Mouse (Mus musculus): Measurements from ENCODE around the gene Fat3.

Gene Fat3

DNA sequence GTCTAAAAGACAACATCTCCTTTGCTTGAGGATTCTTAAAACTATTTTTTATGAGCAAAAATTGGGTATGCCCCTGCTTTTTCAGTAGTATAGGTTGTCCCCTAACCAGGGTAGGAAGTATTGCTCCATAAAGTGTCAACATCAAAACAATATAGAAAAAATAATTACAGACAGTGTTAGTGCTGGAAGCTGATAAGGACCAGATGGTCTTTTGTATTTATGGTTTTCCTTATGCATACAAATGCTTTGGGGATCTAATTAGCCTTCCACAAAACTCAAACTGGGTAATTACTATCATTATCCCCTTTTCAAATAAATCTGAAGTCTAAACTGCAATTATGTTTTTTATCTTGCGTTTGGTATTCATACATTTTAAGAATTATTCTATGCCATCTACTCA is 368.5 kb downstream of the Fat3 start:
- DNase-seq (ENCODE audit: low read depth): no peak

DNA sequence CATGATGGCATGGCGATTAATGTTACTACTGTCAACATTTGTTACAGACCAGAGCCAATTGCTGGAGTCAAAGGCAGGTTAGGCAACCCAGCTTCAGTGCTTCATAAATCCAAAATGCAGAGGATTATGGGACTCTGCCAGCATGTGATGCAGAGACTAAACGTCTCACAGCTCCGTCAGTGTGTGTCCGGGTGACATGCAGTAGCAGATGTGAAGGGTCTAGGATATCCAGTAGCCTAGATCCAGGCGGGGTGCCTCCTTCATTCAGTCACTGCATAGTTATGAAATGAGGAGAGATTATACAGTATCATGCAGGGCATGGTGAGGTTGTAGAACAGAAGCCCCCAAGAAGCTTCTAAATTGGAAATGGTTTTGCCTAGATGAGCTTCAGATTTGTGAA is 379.3 kb downstream of the Fat3 start:
- no peak for DNase-seq (ENCODE audit: low read depth)

DNA sequence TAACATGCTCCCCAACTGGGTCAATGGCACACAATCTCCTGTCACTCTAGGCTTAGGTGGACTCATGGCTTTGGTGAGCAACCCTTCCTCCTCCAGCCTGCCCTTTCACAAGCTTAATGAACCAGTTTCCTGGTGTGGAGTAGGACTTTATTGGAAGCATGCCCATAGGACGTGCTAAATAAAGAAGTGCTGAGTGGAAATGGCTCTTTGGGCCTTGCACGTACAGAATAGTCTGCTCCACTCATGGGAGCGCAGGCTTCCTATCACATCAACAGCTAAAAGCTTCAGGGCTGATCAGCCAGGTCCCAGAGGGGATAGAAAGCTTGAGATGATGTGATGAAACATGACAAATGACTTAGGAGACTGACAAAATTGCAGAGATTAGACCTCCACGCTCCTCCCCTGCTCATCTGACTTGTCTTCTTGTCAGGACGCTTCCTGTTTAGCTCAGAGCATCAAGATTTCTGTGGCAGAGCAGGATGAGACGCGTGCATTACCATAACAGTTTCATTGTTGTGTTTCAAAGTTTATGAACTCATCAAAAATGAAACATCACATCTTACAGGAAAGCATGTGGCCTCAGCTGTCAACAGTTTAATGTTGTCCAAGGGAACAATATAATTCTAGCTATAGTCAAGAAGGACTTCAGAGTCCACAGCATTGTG is 386.1 kb downstream of the Fat3 start:
- DNase-seq (ENCODE audit: low read depth): no peak

DNA sequence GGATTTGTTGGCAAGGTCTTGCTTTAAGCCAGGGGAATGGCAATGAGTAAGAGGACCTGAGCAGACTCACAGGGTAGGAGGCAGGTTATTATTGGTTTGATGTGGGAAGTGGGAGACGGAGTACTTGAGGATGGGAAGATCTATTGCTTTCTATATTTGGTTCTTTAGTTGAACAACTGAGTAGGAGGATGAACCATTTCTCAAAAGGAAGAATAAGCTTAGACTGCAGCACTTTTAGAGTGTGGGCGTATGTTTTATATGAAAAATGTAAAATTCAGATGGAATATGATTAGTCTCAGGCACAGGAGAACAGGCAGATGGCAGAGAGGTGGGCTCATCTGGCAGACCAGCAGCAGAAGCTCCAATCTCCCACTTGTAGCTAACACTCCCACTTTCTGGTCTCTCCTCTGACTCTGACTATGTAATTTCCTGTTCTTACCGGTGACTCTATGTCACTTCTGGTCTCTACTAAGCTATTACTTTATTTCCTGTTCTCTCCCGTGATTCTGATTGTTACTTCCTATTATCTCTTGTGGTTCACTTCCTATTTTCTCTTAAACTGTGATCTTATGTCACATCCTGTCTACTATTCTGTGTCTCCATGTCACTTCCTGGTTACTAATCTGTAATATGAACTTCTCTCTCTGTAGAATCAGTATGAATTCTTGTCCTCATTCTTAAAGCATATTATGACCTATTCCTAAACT is 387.0 kb downstream of the Fat3 start:
- DNase-seq (ENCODE audit: low read depth): no peak

DNA sequence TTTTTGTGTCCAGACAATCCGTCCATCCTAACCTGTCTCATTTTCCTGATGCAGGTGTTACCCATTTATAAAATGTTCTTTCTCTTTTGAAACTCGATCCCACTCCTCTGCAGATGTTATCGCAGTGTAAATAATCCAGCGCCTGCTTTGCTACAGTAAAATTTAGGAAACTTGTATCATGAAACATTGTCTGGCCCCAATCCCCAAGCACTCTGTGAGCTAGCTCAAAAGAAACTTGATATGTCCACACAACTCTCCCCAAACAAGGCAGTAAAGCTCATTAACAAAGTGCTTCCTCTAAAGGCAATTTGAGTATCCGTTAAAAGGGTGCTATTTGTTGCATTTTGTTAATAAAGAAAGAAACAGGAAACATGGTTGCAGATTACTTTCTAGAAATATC is 393.2 kb downstream of the Fat3 start:
- no peak for DNase-seq (ENCODE audit: low read depth)

DNA sequence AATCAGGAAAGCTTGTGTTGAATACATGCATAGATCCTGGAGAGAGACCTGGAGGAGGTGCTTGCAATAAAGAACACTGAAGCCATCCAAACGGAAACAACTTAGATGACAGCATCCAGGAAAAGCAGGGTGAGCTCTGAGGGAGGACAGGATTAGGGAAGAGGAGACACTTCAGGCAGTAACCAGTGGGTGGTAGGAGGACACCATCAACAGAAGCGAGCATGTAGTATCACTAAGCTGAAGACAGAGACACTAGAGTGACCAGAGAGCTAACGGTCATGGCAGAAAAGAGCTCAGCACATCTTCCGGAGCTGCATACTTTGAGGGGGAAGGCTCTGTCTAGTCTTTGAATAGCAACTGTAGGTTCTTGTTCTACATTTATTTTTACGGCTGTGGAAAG is 393.7 kb downstream of the Fat3 start:
- no peak for DNase-seq (ENCODE audit: low read depth)

DNA sequence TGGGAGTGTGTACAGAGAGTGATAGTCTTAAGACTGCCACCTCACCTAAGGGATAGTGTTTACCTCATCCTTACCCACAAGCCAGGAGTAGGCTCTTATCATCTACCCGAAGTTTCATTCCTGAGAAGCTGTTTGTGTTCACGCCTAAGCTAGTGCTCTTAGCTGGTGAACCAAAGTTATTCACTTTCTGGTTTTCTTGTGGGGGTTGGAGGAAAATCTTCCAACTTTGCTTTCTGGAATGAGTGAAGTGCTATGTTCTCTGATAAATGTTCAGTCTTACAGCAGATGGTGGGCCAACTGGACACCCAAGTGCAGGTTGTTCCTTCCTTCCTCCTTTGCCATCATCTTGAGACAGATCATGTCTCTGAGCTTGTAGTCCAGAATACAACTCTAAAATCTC is 402.5 kb downstream of the Fat3 start:
- no peak for DNase-seq (ENCODE audit: low read depth)

DNA sequence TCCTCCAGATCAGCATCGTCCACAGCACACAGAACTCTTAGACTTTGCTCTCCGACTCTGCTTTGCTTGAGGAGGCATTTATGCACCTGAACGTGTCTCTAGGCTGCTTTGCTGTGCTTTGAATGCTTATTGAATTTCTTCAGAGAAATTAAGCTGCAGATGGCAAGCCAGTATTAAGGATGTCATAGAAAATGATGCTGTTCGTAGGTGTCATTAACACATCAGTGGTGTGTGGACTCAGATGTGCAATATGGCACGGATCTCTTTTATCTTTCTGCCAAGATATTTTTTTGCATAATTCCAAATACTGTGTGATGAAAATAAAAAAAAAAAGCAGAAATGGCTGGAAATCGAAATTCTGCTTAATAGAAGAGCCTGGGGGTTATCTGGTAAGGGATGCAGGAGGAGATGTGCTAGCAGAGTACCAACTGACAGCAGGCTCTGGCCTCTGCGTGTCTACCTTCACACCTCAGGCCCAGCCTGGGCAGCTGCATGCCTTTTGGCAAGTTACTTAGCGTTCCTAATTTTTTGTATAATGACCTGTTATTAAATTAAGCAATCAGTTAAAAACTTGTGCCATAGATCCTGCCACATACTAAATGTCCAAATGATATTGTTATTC is 407.9 kb downstream of the Fat3 start:
- DNase-seq (ENCODE audit: low read depth): no peak

DNA sequence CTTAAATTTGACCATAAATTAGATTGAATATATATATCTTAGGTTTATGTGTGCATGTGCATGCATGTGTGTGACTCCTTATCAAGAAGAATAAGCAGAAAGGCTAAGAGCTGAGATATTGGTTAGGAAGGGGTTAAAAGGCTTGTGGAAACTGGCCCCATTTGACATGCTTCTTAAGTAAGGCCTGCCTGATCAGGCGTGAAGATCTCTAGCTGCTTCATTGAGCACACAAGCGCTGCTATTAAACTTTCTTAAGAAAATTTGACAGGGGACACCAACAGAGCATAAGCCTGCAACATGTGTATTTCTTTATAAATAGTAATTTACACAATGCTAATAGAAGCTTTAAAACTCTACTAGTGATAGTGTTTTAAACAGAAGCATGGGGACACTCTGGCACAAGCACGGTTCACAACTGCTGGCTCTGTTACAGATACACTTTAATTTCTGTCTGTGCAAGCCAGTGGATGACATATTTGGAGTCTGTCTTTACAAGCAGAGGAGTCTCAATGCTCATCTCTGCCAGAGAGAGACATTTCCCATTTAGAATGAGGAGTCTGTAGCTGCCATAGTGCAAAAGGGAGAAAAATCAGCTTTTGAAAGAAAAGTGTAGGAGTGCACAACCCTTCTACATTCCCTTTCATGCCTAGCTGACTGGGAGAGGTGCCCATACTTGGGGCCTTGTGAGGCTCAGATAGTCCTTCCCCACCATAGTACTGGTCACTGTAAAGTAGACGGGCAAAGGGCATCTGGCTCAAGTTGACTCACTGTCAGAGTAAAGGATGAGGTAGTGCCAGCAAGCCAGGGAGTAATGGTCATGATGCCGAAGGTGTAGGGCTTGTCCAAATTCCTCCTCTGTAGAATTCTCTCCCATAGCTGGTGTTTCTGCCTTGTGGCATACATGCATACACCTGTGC is 408.8 kb downstream of the Fat3 start:
- DNase-seq (ENCODE audit: low read depth): no peak

DNA sequence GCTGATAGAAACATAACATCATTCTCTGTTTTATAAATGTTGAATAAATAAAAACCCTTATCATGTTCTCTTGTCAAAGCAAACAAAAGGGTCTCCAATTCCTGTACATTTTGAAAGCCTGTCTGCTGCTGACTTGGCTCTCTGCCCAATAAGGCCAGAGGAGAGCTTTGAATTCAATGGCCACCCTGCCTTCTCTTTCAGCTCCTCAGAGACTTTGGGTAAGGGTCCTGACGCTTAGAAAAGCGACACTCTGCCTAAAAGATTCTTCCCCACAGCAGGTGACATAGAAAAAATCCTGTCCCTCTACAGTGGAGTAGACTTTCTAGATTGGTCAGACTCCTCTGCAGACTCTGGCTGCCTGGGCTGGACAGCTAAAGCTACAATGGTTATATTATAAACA is 421.8 kb downstream of the Fat3 start:
- no peak for DNase-seq (ENCODE audit: low read depth)

DNA sequence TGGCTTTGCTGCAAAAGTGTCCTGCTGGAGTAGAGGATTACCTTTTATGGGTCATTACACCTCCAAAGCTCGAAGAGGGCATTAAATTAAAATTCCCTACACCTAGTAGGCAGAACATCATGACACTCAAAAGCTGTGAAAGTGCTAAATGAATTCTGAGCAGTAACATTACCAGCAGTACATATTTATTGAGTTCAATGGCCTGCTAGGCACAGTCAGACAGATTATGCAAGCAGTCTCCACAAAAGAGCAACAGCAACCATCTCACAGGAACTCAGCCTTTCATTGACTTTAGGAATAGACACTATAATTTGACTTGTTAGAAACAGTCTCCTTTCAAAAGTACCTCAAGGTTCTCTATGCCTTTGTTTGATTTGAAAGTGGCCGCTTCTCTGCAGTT is 426.4 kb downstream of the Fat3 start:
- no peak for DNase-seq (ENCODE audit: low read depth)

DNA sequence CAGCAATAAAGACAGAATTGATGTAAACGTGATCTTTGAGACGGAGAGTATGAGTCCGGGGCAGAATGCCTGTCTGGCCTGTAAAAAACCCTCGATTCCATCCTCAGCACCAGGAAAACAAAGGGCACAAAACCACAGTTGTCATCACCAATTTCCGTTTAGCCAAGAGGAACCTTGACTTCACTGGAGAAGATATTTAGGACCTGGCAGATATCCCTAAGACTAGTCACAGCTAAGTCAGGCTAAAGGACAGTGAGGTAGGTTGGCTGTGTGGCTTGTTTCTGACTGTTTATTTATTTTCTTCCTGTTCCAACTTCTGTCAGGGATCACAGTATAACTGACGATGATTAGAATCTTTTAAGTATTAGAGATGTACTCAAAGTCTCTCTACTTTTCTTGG is 427.0 kb downstream of the Fat3 start:
- DNase-seq (ENCODE audit: low read depth): no peak

DNA sequence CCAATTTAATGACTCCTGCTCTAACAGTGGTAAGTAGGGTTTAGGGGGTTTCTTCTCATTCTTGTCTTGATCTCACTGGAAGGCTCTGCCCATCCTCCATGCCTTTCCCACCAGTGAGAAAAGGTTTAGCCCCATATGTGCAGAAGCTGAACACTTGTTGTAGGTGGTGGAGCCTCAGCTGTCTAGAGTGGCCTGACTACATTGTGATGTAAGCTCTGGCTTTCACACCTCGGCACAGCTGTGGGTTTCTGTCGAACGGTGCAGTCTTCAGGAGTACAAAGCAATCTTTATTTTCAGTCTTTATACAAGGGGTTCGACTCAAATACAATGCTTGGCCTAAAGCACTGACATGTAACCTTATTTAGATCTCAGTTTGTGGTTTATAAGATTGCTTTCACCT is 437.6 kb downstream of the Fat3 start:
- DNase-seq (ENCODE audit: low read depth): no peak

DNA sequence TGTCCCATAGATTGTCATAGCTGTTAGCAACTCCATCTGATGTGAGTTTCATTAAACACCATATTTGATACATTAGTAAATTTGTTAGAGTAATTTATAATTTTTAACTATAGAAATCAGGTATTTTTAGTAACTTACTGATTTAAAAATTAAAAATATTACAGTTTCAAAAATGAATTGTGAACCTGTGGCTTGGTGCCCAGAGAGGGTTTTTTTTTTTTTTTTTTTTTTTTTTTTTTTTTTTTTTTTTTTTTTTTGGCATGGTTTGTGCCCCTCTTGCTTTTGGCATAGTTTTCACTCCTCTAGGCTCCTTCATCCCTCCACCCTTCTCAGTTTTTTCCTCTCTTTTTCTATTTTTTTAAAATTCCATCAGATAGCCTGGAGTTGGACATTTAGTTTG is 438.6 kb downstream of the Fat3 start:
- no peak for DNase-seq (ENCODE audit: low read depth)

DNA sequence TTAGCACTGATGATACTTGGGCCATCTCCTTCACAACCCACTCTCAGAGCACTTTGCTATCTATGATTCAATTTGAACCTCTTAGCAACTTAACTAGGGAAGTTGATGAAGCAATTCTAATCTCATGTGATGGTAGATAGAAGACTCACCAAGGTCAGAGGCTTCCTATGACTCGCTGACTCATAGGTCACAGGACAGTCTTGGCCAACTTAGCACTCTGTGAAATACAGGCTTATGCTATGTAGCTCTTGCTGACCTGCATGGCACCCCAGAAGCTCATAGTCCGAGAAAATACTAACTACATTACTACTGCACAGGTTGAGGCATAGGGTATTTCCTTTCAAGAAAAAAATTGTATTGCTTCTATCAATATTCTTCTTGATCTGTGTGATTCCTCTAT is 454.4 kb downstream of the Fat3 start:
- DNase-seq (ENCODE audit: low read depth): no peak

DNA sequence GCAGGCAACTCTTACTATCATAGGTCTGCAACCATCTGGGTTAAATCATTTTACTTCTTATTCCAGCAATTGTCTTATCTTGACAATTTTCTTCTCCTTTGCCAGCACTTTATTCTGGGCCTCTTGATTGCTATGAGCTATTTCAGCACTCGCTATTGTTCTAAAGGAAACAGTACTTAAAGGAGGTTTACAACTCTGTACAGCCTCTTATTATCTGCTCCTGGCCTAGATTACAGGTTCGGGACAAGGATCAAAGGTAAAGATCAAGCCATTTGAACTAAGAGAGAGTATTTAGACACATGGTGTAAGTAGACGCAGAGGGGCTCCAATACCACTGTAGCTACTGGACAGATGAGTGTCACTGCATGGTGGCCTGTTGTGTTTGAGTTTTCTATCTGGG is 463.7 kb downstream of the Fat3 start:
- no peak for DNase-seq (ENCODE audit: low read depth)

DNA sequence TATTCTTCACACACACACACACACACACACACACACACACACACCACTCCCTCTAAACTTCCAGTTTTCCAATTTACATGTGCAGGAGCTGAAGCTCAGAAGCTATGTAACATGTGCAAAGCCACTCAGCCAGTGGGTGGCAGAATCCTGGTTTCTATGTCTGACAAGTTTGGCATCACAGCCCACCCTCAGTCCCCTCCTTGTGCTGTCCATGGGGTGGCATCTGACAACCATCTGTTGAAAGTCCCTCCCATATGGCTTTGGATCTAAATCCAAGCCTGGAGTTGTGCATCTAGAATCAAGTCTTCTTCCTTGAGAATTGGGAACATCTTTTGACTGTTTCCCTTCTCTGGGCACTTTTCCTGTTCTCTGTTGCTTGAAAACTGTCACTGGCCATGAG is 464.7 kb downstream of the Fat3 start:
- no peak for DNase-seq (ENCODE audit: low read depth)

DNA sequence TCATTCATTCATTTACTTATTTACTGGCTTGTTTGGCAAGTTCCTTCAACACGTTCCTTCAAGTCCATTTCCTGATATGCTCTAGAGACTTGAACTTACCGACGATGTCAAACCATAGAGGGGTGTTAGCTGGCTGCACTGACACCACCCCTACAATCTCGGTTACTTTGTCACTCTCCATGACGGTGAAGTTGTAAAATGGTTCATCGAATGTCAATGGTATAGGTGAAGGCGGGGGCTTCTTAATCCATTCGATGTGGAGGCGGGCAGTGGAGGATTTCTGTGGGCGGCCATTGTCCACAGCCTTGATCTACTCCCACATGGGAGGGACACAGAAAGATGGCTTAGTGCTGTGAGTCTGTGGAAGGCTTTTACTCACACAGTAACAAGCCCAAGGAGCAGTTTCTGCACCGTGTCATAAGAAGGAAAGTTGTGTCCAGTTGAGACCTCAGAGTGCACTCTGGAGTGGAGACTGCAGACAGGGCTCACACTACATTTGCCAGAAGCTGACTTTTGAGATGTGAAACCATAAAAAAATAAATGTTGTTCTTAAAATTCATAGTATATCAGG is 471.3 kb downstream of the Fat3 start:
- DNase-seq (ENCODE audit: low read depth): no peak

DNA sequence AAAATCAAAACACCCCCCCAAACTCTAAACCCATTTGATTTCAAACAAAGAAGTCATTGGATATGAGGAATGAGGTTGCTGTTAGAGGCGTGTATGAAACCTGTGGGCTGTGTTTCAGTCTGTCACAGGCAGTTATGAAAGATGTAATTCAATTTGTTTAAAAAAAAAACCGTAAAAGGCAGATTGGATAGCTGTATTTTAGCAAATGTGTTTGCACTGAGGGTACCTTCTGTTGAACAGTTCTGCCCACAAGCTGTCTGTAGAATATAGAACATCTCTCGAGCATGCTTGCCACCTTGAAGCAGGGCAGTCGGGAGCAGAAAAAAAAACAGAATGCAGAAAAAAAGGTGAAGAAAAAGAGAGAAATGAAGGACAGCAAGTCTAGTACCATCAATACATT is 472.0 kb downstream of the Fat3 start:
- no peak for DNase-seq (ENCODE audit: low read depth)

DNA sequence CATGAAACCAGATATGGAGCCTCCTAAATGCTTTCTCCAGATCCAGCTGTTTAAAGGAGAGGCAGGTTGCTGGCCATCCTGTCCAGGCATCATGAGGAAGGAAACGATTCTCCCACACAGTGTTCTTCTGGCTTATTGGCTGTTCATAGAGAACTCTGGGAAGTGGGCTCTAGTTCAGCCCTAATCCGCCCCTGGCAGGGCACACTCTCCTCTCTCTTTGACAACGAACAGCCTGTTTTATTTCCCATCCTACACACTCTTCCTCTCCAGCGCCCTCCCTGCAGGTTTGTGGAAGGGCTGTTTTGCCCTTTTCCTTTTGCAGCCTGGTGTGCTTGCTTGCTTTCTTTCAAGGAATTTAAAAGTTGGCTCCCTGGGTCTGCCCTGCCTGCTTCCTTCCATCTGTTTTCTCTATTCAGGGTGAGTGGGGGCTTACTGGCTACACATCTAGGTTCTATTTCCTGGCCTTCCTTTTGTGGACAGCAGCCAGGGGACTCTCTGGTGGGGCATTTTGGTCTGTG is 472.6 kb downstream of the Fat3 start:
- no peak for DNase-seq (ENCODE audit: low read depth)

DNA sequence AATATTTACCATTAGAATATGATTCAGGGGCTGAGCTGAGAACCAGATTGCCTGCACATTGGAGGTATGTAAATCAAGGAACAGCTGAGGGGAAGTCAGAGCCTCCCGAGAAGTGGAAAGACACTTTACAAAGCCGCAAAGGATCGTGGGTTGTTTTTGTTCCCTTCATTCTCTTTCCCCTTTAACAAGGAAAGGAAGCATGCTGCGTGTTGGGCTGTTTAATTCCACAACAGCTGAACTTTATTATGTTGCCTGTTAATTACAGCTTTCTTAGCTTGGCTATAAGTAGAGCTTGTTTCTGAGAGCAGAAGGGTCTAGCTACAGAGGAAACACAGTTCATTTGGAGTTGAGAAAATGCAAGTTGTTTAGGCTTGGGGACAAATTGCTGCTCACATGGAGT is 475.0 kb downstream of the Fat3 start:
- DNase-seq (ENCODE audit: low read depth): no peak

DNA sequence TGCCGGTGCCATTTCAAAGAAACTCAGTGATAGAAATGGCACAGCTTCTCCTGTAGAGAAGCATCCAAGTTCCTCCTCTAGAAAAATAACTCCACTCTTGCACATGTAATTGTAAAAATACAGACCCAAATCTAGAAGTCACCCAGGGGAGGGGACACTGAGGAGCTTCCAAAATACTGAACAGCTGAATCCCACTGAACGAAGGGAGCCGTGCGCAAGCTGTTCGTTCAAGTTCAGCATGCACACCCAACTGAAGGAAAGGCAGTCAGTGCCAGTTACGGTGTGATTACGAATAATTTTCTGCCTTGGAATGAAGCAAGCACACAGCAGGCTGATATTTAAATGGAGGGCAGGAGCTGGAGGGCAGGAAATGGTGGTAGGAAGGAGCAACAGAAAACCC is 476.4 kb downstream of the Fat3 start:
- no peak for DNase-seq (ENCODE audit: low read depth)

Data from c-Kit-positive CD71-negative TER-119-negative erythroid progenitor cells, embryonic 14.5 days (primary cell).